Mouse (Mus musculus): Measurements from ENCODE around the gene Rars. TPM values are rescaled to one million over a fixed set of nuclear protein-coding genes. Genes with fewer than 3 reads are reported as not detected.
"Not testable (repeated sequence)": the region's sequence is repeated elsewhere in the genome, so short reads cannot be mapped to it uniquely, and the experiment has no call there.

Rars gene
- polyA plus RNA-seq, 1 experiment = 38.1 TPM

DNA sequence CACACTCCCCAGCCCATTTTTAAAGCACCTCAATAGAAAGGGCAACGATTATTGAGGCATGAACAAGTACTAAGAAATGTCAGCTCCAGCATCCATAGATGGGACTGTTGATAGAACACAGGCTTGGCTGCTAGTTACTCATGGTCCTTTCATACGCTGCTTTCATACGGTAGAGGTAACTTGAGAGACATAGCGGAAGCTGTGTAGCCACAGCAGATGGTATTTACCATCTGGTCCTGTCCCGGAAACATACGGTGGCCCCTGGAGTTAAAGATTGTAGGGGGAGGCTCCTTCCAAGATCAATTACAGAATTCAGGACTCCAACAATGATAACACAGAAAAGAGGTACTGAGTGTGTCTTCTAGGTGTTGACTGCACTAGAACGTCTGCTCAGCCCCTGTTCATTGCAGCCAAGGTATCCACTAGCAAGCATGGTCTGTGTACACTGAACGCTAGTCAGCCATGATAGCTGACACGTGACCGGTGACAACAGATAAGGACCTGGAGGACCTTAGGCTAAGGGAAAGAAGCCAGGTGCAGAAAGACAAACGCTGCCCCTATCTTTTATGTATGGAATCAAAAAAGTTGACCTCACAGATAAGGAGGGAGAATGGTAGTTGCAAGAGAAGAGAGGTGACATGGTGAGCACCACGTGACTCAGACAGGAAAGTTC is 23.2 kb upstream of the Rars start:
- peaks cover 10% of the 10 kb centered on the region for H3K4me1 ChIP-seq (ENCODE audit: control insufficient read depth, insufficient read depth, low read length)
- TF ChIP-seq POLR2A (IDR thresholded peaks at IDR 0.05; ENCODE audit: extremely low read depth, insufficient read depth, low read length) (no peak), CTCF (IDR thresholded peaks at IDR 0.05; ENCODE audit: extremely low read depth, insufficient read depth, low read length) (no peak)
- no peak overlapping the region for H3K27ac ChIP-seq (ENCODE audit: insufficient read depth, low read length)
- H3K4me3 ChIP-seq (ENCODE audit: insufficient read depth, low read length) = no peak overlapping the region

DNA sequence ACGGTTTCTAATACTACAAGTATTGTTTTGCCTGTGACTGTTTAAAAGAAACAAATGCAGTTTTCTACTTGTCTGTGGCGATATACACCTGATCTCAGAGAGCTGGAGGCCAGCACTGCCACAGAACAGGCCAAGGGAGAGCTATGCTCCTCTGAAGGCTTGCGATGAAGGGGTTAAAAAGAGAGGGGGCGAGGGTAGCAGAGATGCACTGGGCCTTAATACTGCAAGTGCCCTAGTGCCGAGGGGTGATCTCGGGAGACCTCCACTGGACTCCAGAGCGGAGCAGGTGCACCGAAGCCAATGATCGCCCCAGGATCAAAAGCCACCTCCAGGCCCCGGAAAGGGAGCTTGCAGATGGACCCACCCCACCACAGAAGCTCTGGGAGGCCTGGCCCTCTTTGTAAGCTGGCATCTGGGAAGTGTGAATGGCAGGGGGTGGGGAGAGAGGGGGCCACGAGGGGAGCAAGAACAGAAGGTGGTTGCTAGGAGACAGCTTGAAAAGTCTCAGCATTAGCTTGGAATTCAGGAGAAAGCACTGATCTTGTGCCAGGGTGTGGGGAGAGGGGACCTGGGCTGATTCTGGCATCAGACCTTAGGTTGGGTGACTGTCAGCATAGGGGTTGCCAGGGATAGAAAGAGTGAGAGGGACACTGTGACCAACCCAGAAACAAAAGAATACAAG is 22.2 kb upstream of the Rars start:
- Histone ChIP-seq H3K4me1 (ENCODE audit: control insufficient read depth, insufficient read depth, low read length) (peaks cover 10% of the 10 kb centered on the region), H3K4me3 (ENCODE audit: insufficient read depth, low read length) (no peak overlapping the region), H3K27ac (ENCODE audit: insufficient read depth, low read length) (0 out of 2 replicates have a peak overlapping the region, but pooled peaks have one; percentile 1)
- no peak for TF ChIP-seq POLR2A (IDR thresholded peaks at IDR 0.05; ENCODE audit: extremely low read depth, insufficient read depth, low read length)
- TF ChIP-seq CTCF (IDR thresholded peaks at IDR 0.05; ENCODE audit: extremely low read depth, insufficient read depth, low read length) = no peak

DNA sequence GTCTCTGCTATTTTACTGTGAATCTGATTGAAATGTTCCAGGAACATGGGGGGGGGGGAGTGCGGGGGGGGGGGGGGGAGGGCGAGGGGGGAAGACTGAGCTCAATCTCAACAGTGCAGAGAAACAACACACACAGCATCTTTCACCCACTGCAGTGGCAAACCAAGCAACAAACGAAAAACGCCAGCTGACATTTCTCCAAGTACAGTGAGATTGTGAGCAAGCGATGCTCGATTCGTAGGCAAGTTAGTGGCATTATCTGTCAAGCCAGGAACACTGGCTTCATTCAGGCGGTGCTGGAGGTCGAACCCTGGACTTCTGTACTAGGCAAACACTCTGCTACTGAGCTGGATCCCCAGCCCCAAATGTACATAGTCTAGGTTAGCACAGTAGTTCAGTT is 21.3 kb upstream of the Rars start:
- peaks cover 10% of the 10 kb centered on the region for H3K4me1 ChIP-seq (ENCODE audit: control insufficient read depth, insufficient read depth, low read length)
- no peak overlapping the region for H3K27ac ChIP-seq (ENCODE audit: insufficient read depth, low read length)
- H3K4me3 ChIP-seq (ENCODE audit: insufficient read depth, low read length) = no peak overlapping the region
- no peak for TF ChIP-seq CTCF (IDR thresholded peaks at IDR 0.05; ENCODE audit: extremely low read depth, insufficient read depth, low read length)
- no peak for TF ChIP-seq POLR2A (IDR thresholded peaks at IDR 0.05; ENCODE audit: extremely low read depth, insufficient read depth, low read length)

DNA sequence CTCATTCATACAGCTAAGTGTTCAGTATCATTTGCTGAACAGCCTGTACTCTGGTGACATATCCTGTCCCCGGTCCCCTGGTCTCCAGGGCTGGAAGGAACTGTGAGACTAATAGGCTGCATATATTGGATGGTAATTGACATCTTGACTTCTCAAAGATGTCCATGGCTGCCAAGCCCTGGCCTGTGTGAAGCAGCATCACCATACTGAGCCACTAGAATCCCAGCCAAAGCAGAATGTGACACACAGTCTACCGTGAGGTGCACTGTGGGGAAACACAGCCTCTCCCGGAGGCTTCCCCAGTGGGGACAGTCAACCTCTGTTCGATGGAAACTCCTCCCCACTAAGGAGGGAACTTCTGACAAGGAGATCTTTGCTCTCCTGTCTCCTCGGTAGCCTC is 20.6 kb upstream of the Rars start:
- no peak overlapping the region for H3K4me3 ChIP-seq (ENCODE audit: insufficient read depth, low read length)

DNA sequence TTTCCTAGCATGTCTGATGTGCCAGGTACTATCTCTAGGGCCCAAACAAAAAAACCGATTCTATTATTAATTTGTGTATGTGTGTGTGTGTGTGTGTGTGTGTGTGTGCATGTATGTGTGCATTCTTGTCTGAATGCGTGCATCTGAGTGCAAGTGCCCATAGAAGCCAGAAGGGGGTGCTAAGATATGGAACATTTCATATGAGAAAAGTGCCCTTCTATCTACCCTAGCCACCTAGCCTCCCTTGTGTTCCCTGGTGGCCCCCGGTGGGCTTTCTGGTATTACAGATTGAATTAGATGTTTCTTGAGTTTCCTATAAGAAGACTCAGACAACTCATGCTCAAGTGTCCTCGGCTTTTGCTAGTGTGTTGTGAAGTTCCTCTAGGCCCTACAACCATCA is 19.3 kb upstream of the Rars start:
- Histone ChIP-seq H3K4me3 (ENCODE audit: insufficient read depth, low read length) (no peak overlapping the region), H3K4me1 (ENCODE audit: control insufficient read depth, insufficient read depth, low read length) (peaks cover 10% of the 10 kb centered on the region), H3K27ac (ENCODE audit: insufficient read depth, low read length) (no peak overlapping the region)
- TF ChIP-seq POLR2A (IDR thresholded peaks at IDR 0.05; ENCODE audit: extremely low read depth, insufficient read depth, low read length) = no peak
- TF ChIP-seq CTCF (IDR thresholded peaks at IDR 0.05; ENCODE audit: extremely low read depth, insufficient read depth, low read length) = no peak

More for the DNA sequence above, 20.6 kb upstream of the Rars start:
- TF ChIP-seq POLR2A (IDR thresholded peaks at IDR 0.05; ENCODE audit: extremely low read depth, insufficient read depth, low read length) (no peak), CTCF (IDR thresholded peaks at IDR 0.05; ENCODE audit: extremely low read depth, insufficient read depth, low read length) (no peak)
- Histone ChIP-seq H3K4me1 (ENCODE audit: control insufficient read depth, insufficient read depth, low read length) (peaks cover 10% of the 10 kb centered on the region), H3K27ac (ENCODE audit: insufficient read depth, low read length) (no peak overlapping the region)

DNA sequence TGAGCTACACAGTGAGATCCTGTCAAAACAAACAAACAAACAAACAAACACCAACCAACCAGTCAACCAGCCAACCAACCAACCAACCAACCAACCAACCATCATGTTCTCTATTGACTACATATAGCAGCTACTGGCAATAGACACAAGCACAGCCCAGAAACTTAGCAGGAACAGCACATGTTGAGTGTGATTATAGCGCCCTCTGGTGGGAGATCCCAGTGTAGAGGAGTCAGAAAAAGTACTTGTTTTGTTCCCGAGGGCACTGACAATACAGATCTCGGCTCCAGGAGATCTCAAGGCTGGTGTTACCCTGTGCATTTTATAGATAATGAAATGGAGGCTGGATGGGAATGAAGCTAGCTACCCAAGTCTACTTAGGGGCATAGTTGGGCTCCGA is 18.4 kb upstream of the Rars start:
- peak; percentile 50 for TF ChIP-seq CTCF (IDR thresholded peaks at IDR 0.05; ENCODE audit: extremely low read depth, insufficient read depth, low read length)
- no peak for TF ChIP-seq POLR2A (IDR thresholded peaks at IDR 0.05; ENCODE audit: extremely low read depth, insufficient read depth, low read length)
- Histone ChIP-seq H3K4me1 (ENCODE audit: control insufficient read depth, insufficient read depth, low read length) (peaks cover 10% of the 10 kb centered on the region), H3K27ac (ENCODE audit: insufficient read depth, low read length) (no peak overlapping the region), H3K4me3 (ENCODE audit: insufficient read depth, low read length) (no peak overlapping the region)

DNA sequence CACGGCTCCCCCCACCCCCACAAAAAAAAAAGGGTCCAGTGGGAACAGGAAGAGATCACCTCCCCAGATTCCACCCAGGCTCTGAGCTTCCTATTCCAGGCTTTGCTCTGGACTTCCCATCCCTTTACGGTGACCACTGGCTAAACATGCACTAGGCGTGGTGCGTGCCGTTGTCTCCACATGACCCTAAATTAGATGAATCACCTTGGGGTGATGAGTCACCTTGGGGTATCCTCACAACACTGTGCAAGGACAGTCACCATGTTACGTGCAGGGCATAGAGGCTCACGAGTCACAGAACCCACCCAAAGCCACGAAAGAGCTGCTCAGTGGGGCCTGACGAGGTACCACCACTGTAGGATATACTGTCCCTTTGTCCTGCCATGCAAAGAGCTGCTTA is 10.0 kb upstream of the Rars start:
- H3K4me3 ChIP-seq (ENCODE audit: insufficient read depth, low read length) = no peak overlapping the region
- H3K4me1 ChIP-seq (ENCODE audit: control insufficient read depth, insufficient read depth, low read length) = no peaks in the 10 kb centered on the region
- H3K27ac ChIP-seq (ENCODE audit: insufficient read depth, low read length) = no peak overlapping the region
- TF ChIP-seq POLR2A (IDR thresholded peaks at IDR 0.05; ENCODE audit: extremely low read depth, insufficient read depth, low read length) (no peak), CTCF (IDR thresholded peaks at IDR 0.05; ENCODE audit: extremely low read depth, insufficient read depth, low read length) (no peak)

DNA sequence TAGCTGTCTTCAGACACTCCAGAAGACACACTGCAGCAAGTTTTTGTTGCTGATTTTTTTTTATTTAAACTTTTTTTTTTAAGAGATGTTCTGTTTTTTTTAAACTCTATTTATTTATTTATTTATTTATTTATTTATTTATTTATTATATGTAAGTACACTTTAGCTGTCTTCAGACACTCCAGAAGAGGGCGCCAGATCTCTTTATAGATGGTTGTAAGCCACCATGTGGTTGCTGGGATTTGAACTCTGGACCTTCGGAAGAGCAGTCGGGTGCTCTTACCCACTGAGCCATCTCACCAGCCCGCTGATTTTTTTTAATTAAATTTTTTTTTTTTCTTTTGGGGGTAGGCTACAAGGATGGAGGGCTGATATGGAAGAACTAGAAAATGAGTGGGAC is 8.3 kb upstream of the Rars start:
- not testable (repeated sequence) for H3K4me1 ChIP-seq (ENCODE audit: control insufficient read depth, insufficient read depth, low read length); H3K27ac ChIP-seq (ENCODE audit: insufficient read depth, low read length); H3K4me3 ChIP-seq (ENCODE audit: insufficient read depth, low read length)

DNA sequence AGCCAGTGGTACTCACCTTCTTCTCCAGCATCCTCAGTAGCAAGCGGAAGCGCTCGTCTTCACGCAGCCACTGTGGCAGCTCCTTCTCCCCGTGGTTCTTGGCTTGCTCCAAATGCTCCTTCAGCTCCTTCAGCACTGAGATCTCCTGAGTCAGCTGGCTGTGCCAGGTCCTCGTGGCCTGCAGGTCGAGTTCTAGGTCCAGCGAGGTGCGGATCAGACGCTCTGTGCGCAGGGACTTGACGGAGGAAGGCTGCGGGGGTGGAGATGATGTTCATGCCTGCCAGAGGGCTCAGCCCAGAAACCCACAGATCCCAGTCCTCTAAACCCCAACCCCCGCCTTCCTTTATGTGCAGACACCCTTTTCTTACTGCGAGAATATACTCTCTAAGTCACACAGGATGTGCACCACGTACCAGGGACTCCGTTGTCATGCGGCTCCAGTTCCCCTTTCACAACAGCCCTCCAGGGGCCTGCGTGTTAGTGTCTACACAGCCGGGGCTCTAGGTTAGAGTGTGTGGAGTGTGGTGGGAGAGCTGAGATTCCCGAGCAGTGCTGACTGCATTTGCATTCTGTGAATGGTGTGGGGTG is 7.5 kb upstream of the Rars start:
- no peak for TF ChIP-seq POLR2A (IDR thresholded peaks at IDR 0.05; ENCODE audit: extremely low read depth, insufficient read depth, low read length)
- no peak for TF ChIP-seq CTCF (IDR thresholded peaks at IDR 0.05; ENCODE audit: extremely low read depth, insufficient read depth, low read length)
- no peak overlapping the region for H3K27ac ChIP-seq (ENCODE audit: insufficient read depth, low read length)

DNA sequence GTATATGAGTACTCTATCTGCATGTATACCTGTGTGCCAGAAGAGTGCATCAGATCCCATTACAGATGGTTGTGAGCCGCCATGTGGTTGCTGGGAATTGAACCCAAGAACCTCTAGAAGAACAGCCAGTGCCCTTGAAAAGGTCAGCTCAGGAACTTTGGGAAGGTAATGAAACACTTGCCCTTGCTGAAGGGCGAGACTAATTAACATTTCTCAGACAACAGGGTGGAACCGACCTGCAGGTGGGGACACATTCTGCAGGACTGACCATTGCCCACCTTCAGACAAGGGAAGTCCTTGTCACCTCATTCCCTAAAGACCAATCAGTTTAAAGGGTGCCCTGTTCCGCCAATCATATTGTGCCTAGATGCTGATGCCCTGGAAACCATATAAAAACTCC is 6.5 kb upstream of the Rars start:
- not testable (repeated sequence) for H3K27ac ChIP-seq (ENCODE audit: insufficient read depth, low read length); H3K4me1 ChIP-seq (ENCODE audit: control insufficient read depth, insufficient read depth, low read length); H3K4me3 ChIP-seq (ENCODE audit: insufficient read depth, low read length)

More for the DNA sequence above, 7.5 kb upstream of the Rars start:
- Histone ChIP-seq H3K4me3 (ENCODE audit: insufficient read depth, low read length) (no peak overlapping the region), H3K4me1 (ENCODE audit: control insufficient read depth, insufficient read depth, low read length) (no peaks in the 10 kb centered on the region)
